Mouse (Mus musculus): ENCODE measurements around the gene Chpt1. TPM values are rescaled to one million over a fixed set of nuclear protein-coding genes. Genes with fewer than 3 reads are reported as not detected.
"Not testable (repeated sequence)": the region's sequence is repeated elsewhere in the genome, so short reads cannot be mapped to it uniquely, and the experiment has no call there.

Chpt1 gene
- total RNA-seq, 2 experiments from 2014 or later: 358 to 802 TPM

DNA sequence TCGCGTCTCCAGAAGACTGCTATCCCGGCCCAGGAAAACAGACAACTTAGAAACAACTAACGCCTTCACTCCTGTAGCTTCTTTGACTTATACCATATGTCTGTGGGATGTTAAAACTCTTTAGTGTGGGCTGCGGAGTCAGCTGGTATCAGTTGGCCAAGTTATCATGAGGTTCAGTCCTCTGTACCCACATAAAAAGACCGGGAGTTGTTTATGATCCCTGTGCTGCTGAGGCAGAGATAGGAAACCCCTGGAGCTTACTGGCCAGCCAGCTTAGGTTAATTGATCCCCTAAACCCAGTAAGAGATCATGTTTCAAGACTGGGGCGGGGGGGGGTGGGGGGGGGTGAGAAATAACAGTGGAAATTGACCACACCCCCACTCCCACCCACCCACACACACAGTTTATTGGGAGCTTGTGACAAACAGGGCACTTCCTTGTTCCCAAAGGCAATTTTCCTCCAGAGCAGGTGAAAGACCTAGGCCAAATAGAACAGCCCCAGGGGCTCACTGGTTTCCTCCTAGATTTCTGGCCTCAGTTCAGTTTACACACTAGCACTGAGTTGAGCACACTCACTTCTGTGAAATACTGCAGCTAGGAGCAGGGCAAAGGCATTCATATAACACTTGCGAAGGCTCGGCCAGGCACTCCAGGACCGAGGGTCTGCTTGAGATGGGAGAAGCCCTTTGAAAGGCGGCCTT is 6.9 kb downstream of the Chpt1 start:
- DNase-seq (ENCODE audit: low spot score in 2 of 2): no peak

DNA sequence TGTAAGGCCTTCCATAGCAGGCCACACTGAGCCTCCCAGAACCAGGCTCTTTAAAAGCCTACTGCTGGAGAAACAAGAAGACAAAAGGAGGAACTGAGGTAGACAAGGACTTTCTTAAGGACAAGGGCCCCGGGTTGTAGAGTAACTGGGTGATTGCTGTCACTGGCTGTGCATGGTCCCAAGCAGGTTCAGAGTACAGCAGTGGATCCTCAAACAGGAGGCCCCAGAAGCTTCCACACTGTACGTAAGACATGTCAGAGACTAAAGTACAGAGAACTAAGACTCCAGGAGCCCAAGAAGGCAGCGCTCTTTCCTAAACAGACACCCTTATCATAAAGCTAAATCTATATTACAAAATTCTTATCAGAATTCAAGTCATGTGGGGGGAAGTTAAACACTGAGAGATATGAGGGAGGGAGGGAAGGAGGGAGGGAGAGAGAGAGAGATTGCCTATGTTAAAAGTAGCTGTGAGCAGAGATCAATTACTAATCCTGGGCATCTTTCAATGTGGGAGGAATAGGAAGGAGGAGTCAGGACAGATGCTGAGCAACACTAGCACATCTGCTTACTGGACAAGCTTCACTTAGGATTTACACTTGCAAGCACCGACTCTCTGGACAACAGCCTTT is 8.8 kb downstream of the Chpt1 start:
- DNase-seq (ENCODE audit: low spot score in 2 of 2): no peak

DNA sequence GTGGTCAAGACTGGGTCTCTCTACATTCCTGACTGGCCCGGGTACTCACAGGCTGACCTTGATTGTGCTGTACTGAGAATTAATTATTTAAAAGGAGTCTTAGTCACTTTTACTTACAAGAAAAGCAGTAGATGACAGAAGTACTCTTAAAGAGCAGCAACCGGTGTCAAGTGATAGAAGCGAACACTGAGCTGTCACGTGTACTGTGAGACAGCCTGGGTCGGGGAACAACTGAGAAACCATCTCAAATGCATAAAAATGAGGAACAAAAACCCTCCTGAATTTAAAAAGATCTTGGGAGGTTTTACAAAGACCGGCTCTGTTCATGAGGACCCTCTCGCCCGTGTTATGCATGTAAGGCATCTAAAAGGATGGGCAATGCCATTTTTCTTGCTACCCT is 11.2 kb downstream of the Chpt1 start:
- DNase-seq (ENCODE audit: low spot score in 2 of 2): no peak

DNA sequence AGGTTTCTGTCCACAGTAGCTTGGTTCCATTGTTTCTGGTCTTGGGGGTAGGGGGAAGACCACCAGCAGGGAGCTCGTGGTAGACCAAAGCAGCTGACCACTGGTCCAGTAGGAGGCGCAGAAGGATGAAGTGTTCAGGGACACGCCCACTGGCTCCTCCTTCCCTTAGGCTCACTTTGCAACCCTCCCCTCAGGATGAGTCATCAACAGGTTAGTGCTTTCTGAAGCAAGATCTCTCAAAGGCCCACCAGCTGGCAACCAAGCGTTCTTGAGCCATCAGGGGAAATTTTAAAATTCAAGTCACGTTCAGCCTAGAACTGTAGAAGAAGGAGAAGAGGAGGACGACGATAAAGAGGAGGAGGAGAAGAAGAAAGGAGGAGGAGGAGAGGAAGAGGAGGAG is 12.2 kb downstream of the Chpt1 start:
- no peak for DNase-seq (ENCODE audit: low spot score in 2 of 2)

DNA sequence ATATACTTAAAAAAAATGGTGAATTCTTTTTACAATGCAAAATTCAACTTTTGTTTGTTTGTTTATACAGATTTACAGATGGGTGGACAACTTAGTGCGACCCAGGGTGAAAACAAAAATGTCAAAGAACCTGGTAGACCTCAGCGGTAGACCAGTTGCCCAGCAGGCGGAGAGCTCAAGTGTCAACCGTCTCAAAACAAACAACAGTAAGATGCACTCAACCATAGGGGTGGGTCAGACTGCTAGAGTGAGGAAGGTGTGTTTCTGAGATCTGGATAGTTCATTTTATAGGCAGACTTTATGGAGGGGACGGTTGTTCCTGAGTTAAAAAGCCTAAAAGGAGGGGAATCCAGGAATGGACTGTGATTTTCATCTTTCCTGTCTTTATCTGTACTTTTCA is 15.2 kb downstream of the Chpt1 start:
- no peak for DNase-seq (ENCODE audit: low spot score in 2 of 2)

DNA sequence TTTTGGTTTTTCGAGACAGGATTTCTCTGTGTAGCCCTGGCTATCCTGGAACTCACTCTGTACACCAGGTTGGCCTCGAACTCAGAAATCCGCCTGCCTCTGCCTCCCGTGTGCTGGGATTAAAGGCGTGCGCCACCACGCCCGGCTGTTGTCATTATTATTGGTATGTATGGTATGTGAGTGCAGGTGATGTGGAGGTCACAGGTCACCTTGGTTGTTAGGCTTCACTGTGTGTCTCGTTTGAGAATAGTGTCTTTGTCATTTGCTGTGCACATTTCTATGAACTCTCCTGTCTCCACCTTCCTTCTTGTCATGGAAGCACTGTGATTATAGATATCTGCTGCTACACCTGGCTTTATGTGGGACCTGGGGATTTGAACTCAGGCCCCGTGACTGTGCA is 21.0 kb downstream of the Chpt1 start:
- not testable (repeated sequence) for DNase-seq (ENCODE audit: low spot score in 2 of 2)

DNA sequence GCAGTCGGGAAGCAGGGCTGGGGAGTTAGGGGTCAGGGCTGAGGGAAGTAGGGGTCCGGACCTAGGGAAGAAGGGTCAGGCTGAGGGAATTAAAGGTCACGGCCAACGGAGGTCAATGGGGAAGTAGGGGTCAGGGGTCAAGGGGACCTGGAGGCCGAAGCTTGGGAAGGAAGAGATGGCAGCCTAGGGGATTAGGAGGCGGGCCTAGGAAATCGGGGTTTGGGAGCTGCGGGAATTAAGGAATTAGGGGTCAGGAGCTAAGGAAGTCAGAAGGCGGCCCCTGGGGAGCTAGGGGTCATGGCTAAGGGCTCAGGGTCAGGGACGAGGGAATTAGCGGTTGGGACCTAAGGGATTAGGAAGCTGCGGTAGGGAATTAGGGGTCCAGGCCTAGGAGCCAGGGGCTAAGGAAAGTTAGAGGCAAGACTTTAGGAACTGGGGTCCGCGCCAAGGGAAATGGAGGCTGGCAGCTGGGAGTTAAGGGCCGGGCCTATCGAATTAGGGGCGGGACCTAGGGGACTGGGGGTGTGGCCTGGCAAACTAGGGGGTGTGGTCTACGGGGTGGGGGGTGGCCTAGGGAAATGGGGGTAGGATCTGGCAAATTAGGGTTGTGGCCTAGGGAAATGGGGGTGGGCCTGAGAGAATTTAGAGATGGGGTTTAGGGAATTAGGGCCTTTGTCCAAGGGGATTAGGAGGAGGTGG is 43.6 kb downstream of the Chpt1 start:
- no peak for DNase-seq (ENCODE audit: low spot score in 2 of 2)

DNA sequence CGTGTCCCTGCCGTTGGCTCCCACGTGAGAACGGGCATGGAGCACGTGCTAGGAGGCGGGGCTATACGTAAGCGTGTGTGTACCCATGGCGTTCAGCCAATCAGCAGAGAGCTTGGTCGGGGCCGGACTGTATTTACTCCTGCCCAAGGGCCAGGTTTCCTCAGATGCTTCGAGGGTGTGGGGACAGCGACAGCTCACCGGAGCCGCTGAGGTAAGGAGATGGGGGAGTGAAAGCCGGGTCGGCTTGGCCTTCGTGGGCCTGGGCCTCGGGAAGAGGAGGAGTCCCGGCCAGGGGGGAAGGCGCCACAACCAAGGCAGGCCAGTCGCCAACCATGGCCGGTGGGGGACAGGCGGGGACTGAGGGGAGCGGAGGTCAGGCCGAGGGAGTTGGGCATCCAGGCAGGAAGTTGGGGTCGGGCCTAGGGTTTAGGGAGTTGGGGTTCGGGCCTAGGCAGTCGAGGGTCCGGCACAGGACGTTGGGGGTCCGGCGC is 44.3 kb downstream of the Chpt1 start, which contains the start of gene Sycp3:
Sycp3 (plus strand) TSS at position 68 of the 491 bp plus-strand sequence.
- DNase-seq (ENCODE audit: low spot score in 2 of 2): no peak

DNA sequence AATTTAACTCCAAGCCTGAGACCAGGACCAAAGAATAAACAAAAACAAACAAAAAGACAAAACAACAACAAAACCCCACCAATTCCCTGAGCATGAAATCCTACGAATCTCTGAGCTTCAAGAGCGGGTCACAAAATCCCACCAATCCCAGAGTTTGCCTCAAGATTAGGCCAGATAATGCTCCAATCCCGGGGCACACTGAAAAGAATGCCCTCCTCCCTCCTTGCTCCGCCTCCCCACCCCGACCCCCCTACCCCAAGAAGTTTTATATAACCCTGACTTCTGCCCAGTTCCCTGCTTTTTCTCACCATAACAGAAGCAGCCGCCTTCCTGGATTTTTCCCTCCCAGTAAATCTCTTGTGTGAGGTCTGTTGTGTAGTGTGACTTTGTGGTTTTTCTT is 46.1 kb downstream of the Chpt1 start:
- no peak for DNase-seq (ENCODE audit: low spot score in 2 of 2)

DNA sequence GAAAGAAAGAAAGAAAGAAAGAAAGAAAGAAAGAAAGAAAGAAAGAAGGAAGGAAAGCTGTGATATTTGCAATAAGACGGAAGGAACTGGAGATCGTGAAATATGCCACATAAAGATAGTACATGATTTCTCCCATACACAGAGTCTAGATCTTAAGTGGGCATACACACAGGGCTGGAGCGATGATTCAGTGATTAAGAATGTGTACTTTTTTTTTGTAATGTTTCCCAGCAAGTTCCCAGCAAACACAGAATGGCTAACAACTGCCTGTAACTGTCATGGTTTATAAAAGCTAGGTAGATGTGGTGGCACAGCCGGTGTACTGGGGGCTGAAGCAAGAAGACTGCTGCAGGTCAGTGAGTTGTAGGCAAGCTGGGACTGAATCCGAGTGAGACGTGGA is 51.9 kb downstream of the Chpt1 start:
- no peak for DNase-seq (ENCODE audit: low spot score in 2 of 2)

DNA sequence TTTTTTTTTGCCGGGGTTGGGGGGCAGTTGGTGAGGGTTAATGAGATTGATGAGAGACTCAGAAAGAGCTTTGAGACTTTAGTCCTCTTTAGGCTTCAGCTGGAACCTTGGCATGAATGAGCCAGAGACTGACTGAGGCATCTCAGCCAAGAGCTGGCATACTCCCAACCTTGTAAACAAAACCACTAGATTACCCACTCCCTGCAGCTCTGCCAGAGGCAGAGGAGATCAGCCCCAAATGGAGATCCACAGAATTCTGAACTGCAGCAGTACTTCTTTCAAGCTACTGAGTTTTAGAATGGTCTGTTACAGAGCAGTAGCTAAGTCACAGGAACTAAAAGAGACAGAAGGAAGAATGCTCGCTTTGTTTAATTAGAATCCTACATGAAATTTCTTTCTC is 52.7 kb downstream of the Chpt1 start:
- DNase-seq (ENCODE audit: low spot score in 2 of 2): no peak

DNA sequence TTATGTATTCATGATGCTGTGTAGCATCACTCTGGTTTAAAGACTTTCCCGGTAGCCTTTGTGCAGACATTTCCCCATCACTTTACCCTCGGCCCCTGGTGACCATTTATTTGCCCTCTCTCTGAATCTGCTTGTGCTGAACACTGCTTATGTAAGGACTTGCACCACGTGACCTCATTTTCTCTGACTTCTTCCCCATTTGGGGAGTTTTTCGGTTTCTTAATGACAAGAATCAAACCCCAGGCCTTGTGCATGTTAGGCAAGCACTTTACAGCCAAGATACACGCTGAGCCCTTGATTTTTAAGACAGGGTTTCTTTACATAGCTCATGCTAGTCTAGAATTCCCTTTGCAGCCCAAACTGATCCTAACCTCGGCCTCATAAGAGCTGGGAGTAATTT is 62.6 kb downstream of the Chpt1 start:
- no peak for DNase-seq (ENCODE audit: low spot score in 2 of 2)

DNA sequence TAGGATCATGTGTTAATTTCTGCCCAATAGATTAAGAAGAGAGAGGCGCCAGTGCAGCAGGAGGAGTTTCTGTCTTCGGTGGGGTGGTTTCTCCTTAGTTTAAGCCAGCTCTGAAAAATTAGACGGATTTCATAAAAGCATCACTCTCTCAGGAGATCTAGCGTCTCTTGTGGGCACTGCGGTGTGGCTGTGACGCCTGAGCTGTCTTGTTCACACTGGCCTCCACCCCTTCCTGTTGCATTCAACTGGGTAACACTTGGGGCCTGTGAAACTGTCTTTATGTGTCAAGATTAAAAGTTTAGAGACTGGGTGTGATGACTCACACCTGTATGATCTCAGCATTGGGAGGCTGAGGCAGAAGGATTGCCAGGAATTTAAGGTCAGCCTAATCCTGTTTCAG is 75.9 kb downstream of the Chpt1 start:
- DNase-seq (ENCODE audit: low spot score in 2 of 2): no peak

DNA sequence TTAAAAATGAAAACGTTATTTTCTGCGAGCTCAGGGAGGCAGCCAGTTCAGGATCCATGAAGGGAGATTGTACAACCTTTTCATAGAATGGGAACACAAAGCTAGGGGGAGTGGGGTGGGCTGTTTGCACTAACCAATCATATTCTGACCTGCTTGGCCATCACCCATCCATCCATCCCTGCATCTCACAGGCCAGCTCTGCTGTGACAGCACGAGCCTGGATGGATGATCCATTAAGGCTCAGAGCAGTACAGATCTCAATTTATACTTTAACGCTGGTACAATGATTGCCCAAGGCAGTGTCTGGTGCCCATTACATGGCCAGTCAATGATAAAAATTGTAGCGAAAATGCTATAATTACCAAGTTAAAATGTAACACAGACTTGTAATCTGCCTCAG is 77.0 kb downstream of the Chpt1 start:
- no peak for DNase-seq (ENCODE audit: low spot score in 2 of 2)

DNA sequence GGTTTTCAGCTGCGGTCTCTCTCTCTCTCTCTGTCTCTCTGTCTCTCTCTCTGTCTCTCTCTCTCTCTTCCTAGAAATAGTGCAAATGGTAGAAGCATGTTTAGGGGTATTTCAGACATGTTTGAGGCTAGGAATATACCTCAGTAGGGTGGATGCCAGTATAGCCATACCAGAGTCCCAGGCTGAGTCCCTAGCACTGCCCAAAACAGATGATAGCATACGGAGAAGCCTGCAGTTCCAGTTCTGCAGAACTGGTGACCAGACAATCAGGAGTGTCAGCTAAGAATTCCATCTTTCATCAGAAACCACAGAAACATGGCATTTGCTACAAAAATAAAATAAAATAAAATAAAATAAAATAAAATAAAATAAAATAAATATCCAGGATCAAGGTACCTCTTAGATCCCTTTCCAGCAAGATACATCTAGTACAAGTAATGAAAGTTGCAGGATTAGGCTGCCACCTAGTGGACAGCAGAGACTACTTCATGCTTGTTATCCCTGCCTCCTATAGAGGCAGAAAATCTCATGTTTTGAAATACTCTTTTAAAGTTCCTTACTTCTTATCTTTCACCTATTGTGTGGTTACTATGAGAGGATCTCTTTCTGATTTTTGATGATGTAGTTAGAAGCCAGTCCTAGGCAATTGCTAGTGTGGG is 77.6 kb downstream of the Chpt1 start:
- DNase-seq (ENCODE audit: low spot score in 2 of 2): peak; percentile 37 to 45

DNA sequence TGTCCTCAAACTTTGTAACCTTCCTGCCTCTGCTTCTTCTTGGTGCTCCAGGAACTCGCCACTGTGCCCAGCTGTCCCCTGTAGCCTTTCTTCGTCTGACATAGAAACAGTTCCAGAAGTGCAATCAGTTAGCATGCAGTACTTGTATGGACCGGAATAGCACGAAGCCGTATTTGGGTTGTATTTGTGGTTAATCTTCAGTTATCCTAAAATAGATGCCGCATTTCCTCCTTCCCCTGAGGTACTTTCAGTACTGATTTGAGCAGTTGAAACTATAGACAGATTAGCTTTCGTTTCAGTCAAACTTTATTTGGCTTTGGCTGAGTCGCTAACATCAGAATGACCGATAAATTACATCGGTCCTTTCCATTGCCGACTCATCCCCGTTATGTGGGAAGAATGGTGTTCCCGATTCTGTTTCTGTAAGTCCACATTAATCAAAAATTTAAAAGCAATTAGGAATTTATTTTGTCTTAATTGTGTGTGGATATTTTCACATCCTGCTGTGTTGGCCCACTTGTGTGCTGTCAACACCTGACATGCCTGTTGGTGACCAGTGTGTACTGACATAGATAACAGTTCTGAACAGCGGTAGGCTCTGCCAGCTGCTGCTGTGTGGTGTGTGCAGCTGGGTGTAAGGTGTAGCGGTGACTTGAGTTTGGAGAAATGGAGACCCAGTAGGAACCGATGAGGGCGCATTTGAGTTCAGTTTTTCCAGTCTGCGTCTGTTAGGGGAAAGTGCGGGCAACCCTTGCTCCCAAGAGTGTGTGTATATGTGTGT is 83.0 kb downstream of the Chpt1 start:
- DNase-seq (ENCODE audit: low spot score in 2 of 2): no peak

DNA sequence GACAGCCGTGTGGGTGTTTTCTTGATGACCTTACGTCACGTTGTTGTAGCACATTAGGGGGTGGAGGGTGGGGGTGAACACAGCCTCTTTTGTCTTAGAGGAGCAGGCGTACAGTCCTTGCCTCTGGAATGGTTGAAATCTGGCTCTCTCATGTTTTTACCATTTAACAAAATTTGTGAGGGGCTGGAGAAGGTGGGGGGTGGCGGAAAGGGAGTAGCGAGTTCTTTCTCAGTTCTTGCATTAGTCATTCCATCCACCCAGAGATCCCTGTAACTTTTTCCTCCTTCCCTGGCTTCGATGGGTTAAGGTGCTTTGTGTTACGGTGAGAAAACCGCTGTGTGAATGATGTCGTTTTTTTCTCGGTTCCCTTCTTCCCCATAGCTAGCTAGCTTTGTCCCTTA is 83.7 kb downstream of the Chpt1 start:
- DNase-seq (ENCODE audit: low spot score in 2 of 2): no peak

DNA sequence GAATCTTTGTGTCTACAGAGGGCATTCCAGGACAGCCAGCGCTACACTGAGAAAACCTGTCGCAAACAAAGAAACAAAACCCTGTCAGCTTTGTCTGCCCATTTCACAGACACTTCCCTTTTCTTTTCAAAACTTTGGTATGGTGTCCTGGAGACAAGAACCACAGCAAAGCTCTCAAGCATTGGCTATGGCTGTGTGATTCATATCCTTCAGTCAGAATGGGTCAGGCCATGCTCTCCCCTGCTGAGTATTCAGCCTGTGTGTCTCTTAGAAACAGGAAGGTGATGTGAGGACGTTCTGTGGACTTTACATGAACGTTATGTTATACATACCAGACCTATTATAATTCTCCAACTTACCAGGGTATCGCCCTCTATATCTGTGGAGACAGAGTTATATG is 86.2 kb downstream of the Chpt1 start:
- no peak for DNase-seq (ENCODE audit: low spot score in 2 of 2)

DNA sequence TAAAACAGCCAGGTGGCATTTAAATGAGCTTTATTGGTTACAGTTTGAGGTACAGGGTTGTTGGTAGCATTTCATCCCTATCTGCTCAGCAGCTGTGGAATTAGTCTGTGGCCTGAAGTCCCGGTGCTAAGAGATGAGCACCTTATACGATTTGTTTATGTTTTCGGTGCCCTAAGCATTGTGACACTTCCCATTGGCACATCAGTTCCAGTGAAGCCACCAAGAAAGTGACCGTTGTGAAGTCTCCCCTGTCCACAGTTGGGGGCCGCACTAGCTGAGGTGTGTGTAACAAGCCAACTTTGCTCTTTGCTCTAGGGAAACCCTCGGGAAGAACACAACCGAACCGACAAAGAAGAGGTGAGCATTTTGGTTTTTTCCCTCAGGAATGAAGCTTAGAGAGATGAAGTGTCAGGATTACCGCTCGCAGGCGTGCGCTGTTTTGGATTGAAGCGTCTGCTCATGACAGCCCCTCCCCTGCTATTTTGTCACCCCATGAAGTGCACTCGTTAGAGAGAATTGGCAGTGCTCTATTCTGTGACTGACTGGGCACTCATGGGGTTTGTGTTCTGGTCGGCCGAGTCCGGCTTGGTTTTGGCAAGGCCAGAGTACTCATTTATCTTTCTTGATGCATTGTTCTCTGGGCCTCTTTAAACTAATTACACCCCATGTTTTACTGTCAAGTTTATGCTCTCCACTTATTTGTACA is 91.4 kb downstream of the Chpt1 start:
- no peak for DNase-seq (ENCODE audit: low spot score in 2 of 2)

DNA sequence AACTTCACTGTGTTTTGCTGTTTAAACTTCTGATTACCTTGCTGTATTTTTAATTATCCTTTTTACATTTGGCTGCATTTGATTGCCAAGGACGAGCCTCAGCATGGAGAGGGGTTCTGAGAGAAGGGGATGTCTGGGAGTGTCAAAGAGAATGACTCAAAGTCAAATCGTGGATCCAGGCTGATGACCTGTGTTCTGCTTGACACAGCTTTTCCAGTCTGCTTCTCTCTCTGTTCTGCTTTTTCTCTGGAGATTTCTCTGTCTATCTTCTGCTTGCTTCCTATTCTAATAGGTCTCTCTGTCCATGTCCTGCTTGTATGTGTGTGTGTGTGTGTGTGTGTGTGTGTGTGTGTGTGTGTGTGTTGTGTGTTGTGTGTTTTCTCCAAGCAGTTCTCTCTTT is 94.1 kb downstream of the Chpt1 start:
- no peak for DNase-seq (ENCODE audit: low spot score in 2 of 2)

All from adrenal gland, adult 18-20 months (tissue).